Mouse (Mus musculus): ENCODE data around the gene Exosc8.
A peak's percentile ranks its signal among the peaks of the same experiment; 100 is the strongest.
"Not testable (repeated sequence)": the region's sequence is repeated elsewhere in the genome, so short reads cannot be mapped to it uniquely, and the experiment has no call there.

The Exosc8 gene

DNA sequence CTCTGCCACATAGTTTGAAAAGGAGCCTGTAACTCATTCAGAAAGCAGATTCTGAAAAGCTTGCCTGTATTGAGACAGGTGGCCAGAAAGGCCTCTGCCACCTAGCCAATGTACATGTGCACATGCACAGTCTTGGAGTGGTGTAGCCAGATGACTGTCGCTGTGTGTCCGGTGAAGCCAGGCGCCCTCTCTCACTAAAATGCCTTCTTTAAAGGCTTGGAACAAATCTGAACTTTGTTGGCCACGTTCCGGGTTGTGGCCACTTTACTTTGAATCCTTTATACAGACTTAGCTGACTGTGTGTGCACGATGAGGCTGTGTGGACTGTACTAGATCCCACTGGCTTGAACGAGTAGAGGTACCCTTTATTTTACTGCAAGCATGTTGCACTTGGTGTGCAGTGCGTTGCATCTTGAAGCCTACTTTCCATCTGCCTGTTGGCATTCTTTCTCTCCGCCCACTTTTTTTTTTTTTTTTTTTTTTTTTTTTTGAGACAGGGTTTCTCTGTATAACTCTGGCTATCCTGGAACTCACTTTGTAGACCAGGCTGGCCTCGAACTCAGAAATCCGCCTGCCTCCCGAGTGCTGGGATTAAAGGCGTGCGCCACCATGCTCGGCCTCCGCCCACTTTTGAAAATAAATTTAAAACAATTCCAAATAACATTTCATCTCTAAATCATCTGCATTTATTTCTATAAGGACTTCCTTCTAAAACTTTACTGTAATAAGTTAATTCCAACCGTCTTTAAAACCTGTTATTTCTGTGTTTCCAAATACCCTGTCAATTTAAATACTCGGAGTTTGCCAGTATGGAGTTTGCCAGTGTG is 1.1 kb upstream of the Exosc8 start:
- no peak for DNase-seq (ENCODE audit: low read depth, low spot score)

- no peak for DNase-seq (ENCODE audit: low read depth, low spot score)
Observed at GRCm38 (mm10) chr3:54734411-54735246, 564 bp downstream of the Exosc8 start.

- DNase-seq (ENCODE audit: low read depth, low spot score): no peak
Observed at GRCm38 (mm10) chr3:54732371-54732770, 2.8 kb downstream of the Exosc8 start.

DNA sequence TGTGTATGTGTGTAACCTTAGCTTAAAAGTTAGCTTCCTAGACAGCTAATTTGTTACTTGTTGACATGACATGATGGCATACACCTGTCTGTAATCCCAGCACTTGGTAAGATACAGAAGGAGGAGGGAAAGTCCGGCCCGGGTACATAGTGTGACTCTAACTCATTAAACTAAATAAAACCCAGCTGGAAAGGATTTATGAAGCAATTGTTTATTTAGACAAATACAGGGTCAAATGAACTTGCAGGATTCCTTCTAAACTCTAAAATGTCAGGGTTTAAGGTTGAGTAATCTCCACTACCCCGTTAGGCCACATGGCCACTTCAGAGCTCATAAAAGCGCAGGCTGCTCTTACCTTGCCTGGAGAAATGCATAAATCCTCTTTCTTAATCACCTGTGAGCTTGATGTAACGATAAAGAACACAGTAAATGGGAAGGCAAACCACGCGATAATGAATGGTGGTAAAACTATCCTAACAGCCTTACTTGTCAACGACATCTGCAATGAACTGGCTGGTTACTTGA is 3.5 kb downstream of the Exosc8 start:
- DNase-seq (ENCODE audit: low read depth, low spot score): no peak

- no peak for DNase-seq (ENCODE audit: low read depth, low spot score)
Observed at GRCm38 (mm10) chr3:54728100-54728499, 7.1 kb downstream of the Exosc8 start.

- no peak for DNase-seq (ENCODE audit: low read depth, low spot score)
Observed at GRCm38 (mm10) chr3:54727588-54727987, 7.6 kb downstream of the Exosc8 start.

DNA sequence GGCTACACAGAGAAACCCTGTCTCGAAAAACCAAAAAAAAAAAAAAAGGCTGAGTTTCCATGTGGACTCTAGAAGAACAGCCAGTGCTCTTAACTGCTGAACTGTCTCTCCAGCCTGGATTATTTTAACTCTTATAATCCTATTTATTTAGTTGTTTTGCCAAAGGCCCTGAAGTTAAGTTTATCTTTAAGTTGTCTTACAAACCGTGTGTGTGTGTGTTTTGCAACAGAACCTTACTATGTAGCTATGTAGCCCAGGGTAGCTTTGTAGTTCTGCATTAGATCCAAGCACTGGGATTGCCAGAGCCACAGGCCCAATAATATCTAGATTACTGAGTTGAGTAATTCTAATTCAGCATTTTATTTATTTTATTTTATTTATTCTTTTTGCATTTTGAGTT is 9.8 kb downstream of the Exosc8 start:
- no peak for DNase-seq (ENCODE audit: low read depth, low spot score)

DNA sequence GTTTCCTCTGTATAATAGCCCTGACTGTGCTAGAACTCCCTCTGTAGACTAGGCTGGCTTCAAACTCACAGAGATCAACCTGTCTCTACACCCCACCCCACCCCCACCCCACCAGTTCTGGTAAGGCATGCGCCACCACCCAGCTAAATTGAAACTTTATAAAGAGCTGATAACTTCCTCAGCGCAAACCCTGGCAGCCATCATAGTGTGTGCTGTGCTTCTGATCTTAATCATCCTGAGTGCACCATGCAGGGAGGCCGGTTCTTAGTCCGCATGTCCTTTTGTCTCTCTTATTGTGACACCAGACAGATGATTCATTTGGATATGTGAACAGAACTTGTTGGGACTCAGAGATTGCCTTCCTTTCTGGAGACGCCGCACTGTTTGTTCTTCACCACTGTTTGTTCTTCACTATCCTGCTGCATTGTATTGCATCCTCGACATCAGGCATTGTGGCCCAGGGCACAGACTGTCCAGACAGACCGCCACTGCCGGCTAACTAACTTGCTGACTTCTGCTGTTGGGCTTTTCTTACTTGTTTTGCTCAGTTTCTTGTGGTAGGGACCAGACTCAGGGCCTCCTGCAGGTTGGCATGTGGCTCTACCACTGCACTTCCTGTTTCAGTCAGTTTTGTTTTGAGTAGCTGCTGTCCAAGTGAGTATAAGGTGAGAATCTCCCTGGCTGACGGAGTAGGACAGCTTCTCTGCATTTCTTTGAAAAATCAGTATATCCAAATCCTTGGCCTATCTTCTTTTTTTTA is 11.3 kb downstream of the Exosc8 start:
- no peak for DNase-seq (ENCODE audit: low read depth, low spot score)

DNA sequence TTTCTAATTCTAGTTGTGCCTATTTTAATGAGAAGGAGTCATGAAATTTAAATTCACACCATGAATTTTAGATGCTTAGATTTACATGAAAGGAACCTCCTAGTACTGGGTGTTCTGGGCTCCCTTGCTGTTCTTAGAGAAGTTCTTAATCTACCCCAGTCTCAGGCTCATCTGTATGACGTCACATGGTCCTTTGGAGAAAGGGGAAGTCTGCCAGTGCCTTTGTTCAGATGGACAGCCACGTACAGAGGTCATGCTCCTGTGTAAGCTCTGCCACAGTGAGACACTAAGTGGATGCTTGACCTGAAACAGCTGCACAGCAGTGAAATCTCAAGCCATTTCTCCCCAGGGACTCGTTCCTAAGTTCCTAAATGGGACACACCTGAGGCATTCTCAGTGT is 16.2 kb downstream of the Exosc8 start:
- no peak for DNase-seq (ENCODE audit: low read depth, low spot score)

- no peak for DNase-seq (ENCODE audit: low read depth, low spot score)
Observed at GRCm38 (mm10) chr3:54717348-54717747, 17.8 kb downstream of the Exosc8 start.

- DNase-seq (ENCODE audit: low read depth, low spot score): peak; percentile 72
Observed at GRCm38 (mm10) chr3:54715461-54715860, 19.7 kb downstream of the Exosc8 start.

DNA sequence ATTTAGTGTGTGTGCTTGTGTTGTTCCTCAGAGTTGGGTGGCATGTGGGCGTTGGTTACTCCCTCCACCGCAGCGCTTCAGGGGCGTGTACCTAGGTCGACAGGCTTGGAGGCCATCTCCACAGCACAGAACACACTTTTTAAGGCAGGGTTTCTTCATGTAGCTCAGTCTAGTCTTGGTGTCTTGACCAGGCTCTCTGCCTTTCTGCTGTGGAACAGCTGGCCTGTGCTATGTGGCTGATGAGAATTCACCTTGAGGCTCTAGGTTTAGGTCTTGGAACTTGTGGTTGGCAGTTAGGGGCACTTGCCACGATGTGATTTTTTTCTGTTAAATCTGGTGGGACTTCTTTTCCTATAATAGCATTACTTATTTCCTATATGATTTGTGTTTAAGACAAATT is 20.9 kb downstream of the Exosc8 start, which contains the start of gene Gm21958:
Gm21958 (minus strand) TSS at position 101 of the 400 bp plus-strand sequence.
- no peak for DNase-seq (ENCODE audit: low read depth, low spot score)

GRCm38 (mm10) chr3:54708972-54709371 is 26.2 kb downstream of the Exosc8 start:
- no peak for DNase-seq (ENCODE audit: low read depth, low spot score)

DNA sequence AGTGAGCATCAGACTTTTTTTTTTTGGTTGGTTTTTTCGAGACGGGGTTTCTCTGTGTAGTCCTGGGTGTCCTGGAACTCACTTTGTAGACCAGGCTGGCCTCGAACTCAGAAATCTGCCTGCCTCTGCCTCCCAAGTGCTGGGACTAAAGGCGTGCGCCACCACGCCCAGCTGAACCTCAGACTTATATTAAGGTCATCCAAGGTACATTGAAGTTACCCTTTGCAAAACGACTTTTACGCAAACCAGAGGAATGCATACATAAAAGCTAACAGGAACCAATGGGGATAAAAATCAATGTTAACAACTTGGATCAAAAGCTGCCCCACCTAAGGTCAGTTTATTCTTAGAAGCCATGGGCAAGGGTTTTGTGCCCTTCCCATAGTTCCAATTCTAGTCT is 31.1 kb downstream of the Exosc8 start:
- DNase-seq (ENCODE audit: low read depth, low spot score): not testable (repeated sequence)

DNA sequence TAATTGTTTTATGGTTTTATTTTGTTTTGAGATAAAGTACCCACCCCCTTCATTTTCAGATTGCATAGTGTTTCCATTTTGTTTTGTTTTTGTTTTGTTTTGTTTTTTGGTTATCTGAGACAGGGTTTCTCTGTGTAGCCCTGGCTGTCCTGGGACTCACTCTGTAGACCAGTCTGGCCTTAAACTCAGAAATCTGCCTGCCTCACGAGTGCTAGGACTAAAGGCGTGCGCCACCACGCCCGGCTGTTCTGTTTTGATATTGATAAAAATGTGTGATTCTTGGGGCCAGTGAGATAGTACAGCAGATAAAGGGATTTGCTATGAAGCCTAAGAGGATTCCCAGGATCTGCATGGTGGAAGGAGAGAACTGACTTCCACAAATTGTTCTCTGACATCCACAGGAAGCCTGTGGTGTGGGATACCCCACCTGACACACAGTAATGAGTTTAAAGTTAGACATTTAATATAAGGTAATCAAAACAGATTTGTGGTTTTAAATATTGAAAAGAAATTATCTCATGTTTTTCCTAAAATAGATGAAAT is 35.4 kb downstream of the Exosc8 start:
- no peak for DNase-seq (ENCODE audit: low read depth, low spot score)

- no peak for DNase-seq (ENCODE audit: low read depth, low spot score)
Observed at GRCm38 (mm10) chr3:54693056-54693415, 42.2 kb downstream of the Exosc8 start.

DNA sequence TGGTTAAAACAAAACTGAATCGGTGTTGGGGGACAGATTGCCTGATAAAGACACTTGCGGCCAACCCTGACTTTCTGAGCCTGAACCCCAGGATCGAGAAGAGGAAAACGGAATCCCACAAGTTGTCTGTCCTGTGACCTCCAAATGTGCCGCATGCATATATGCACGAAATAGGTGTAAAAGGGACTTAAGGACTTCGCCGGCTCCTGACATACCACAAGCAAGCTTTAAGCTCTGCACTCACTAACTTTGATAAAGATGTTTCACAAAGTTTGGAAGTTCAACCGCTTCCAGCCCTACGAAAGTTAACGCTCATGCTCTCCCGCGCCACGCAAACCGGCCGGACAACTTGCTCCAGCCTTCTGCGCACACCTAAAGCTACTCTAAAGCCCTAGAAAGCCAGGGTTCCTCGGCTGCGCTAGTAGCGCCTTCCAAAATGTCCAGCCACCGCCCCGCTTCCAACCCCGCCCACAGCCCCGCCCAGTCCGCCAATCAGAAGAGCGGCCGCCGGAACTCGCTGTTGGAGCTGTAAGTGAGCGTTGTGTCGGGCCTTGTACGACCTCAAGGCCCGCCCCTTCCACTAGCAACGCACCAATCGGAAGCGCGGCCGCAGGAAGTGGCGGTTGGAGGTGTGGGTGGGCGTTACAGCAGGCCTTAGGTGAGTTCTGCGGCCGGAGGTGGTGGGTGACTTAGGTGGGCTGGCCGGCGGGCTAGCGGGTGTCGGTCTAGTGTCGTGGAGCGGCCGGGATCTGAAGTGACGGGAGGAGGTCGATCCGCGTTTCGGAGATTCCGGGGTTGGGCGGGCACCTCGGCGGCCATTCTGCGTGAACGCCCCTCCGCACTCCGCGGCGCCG is 42.8 kb downstream of the Exosc8 start, which contains the start of gene Supt20:
Supt20 (plus strand) TSS at position 606 of the 854 bp plus-strand sequence.
- peak; percentile 95 for DNase-seq (ENCODE audit: low read depth, low spot score)

GRCm38 (mm10) chr3:54689091-54689490 is 46.1 kb downstream of the Exosc8 start:
- no peak for DNase-seq (ENCODE audit: low read depth, low spot score)

DNA sequence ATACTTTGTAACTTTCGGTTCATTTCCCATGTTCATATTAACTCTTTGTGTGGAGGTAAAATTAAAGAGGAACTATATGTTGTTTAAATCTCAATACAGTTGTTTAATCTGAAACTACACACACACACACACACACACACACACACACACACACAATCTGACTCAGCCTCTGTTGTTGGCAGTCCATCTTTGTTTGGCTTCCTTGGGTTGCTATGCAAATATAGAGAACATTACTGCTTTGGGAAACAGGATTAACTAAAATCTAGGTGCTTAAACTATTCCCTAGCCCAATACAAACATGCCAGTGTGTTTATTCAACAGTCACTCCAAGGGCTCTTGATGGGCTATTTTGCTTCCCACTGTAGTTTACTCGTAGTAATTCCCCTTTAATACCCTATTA is 47.9 kb downstream of the Exosc8 start:
- DNase-seq (ENCODE audit: low read depth, low spot score): no peak

- no peak for DNase-seq (ENCODE audit: low read depth, low spot score)
Observed at GRCm38 (mm10) chr3:54685202-54685601, 50.0 kb downstream of the Exosc8 start.
